Mouse (Mus musculus) liver, adult 2 months (tissue): ENCODE measurements around the gene Crocc.

Source experiments
- CTCF ChIP-seq: fragments of 200-500 bp; IDR thresholded peaks from 2 replicates; pipeline ENCODE4 v1.5.1; 2011; ENCODE audit warnings: low read depth, low read length, control low read depth
- POLR2A ChIP-seq: fragments of 200-500 bp; IDR thresholded peaks from 2 replicates; pipeline ENCODE4 v1.6.1; 2011; ENCODE audit warnings: low read length, control low read depth; ENCODE audit not compliant: insufficient read depth; ENCODE audit errors: extremely low read depth

DNA sequence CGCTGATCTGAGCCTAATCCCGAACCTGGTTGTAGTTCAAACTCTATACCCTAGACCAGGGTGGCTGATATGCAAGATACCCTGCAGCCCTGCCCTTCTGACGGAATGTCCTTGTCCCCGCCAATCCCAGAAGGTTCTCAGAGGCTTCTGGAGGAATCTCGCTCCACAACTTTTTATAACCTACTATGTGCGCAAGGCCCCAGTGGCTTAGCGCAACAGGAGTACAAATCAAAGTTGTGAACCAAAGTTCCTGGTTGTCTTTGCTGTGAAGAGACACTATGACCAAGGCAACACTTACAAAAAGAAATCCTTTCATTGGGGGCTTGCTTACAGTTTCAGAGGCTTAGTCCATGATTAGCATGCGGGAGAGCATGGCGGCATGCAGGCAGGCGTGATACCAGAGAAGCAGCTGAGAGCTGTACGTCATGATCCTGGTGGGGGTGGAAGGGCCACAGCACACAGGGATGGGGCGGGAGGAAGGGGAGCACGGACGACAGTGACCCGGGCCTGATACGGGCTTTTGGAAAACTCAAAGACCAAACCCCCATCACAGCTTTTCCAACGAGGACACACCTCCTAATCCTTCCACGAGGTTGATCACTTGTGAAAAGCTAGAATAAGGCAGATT is 18.3 kb upstream of the Crocc start:
- no peak for TF ChIP-seq CTCF
- TF ChIP-seq POLR2A, result no peak
